Mouse (Mus musculus) telencephalon, adult 2 months (tissue): ENCODE results near the gene Tmem140.

Experiments used
- DNase-seq: peaks from one replicate; pipeline ENCODE4 v3.0.0-alpha.2; 2011; ENCODE audit warnings: low read depth, low spot score

The Tmem140 gene

GRCm38 (mm10) chr6:34907696-34908260 is 44.8 kb downstream of the Tmem140 start:
- no peak for DNase-seq

GRCm38 (mm10) chr6:34909631-34910345 is 46.8 kb downstream of the Tmem140 start:
- peak; percentile 52 for DNase-seq

- DNase-seq = peak; percentile 69
These were observed 47.6 kb downstream of the Tmem140 start, which contains the start of gene Wdr91 for GRCm38 (mm10) chr6:34910371-34911219. Gene Wdr91 (minus strand): TSS chr6:34910876.

GRCm38 (mm10) chr6:34913341-34914040 is 50.5 kb downstream of the Tmem140 start:
- no peak for DNase-seq

GRCm38 (mm10) chr6:34914462-34914861 is 51.5 kb downstream of the Tmem140 start:
- DNase-seq = no peak

GRCm38 (mm10) chr6:34919146-34919545 is 56.2 kb downstream of the Tmem140 start:
- DNase-seq = no peak

GRCm38 (mm10) chr6:34919956-34920355 is 57.0 kb downstream of the Tmem140 start, which contains the start of gene Stra8:
Gene Stra8 (plus strand): TSS chr6:34920163.
- no peak for DNase-seq

GRCm38 (mm10) chr6:34920631-34921030 is 57.7 kb downstream of the Tmem140 start:
- no peak for DNase-seq

GRCm38 (mm10) chr6:34921941-34922340 is 59.0 kb downstream of the Tmem140 start:
- no peak for DNase-seq
